Mouse (Mus musculus): ENCODE measurements around the gene Cyp2b19. TPM values are rescaled to one million over a fixed set of nuclear protein-coding genes. Genes with fewer than 3 reads are reported as not detected.
"Not testable (repeated sequence)": the region's sequence is repeated elsewhere in the genome, so short reads cannot be mapped to it uniquely, and the experiment has no call there.

Gene Cyp2b19
- polyA plus RNA-seq, 1 experiment from 2014 or later, result 0.82 TPM

DNA sequence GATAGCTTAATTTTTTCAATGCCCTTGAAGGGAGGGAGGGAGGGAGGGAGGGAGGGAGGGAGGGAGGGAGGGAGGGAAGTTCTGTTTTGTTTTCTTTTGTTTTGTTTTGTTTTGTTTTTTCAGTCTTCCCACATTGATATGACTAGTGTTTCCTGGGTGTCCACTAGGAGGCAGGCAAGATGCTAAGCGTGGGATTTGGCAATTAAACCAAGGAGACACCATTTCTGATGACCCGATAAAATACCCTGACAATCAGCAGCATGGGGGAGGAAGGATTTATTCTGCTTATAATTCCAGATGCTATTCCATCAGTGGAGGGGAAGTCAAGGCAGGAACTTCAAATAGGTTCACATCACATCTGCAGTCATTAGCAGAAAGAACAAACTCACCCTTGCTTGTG lies 20.9 kb downstream of the Cyp2b19 start:
- no peak overlapping the region for H3K27ac ChIP-seq (ENCODE audit: low read depth, low read length)
- H3K9me3 ChIP-seq (ENCODE audit: control insufficient read depth, low read length), result no peaks in the 10 kb centered on the region
- no peaks in the 10 kb centered on the region for H3K27me3 ChIP-seq (ENCODE audit: control insufficient read depth, insufficient read depth, low read length)
- no peak overlapping the region for H3K9ac ChIP-seq (replicated peaks; ENCODE audit: low read depth, low read length)
- no peaks in the 10 kb centered on the region for H3K36me3 ChIP-seq (ENCODE audit: control insufficient read depth, insufficient read depth, low read length)
- 43% methylated on average over 2 of the region's 2 CpGs for WGBS
- H3K4me3 ChIP-seq (ENCODE audit: low read depth, low read length), result no peak overlapping the region
- H3K4me1 ChIP-seq (ENCODE audit: control insufficient read depth, insufficient read depth, low read length), result no peaks in the 10 kb centered on the region
- no peak overlapping the region for H3K4me2 ChIP-seq (ENCODE audit: low read depth, low read length)
- ATAC-seq (ENCODE audit: low read depth), result no peak

DNA sequence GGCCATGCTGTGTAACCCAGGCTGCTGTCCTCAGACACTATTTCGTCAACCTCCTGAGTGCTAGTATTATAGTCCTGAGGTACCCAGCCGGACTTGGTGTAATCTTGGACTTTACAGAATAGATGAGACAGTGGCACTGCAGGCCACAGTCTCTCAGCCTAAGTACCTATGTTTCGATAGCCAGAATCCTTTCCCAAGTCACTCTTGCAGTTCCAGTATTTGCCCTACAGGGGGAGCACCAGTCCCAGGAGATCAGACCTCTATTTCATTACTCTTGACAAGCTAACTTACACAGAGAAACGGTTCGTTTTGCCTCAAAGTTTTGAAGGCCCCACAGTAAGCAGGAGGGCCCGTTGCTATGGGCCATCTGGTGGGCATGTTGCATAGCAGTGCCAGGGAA lies 21.5 kb downstream of the Cyp2b19 start:
- 37% methylated on average over 6 of the region's 6 CpGs for WGBS
- no peaks in the 10 kb centered on the region for H3K9me3 ChIP-seq (ENCODE audit: control insufficient read depth, low read length)
- H3K27ac ChIP-seq (ENCODE audit: low read depth, low read length), result no peak overlapping the region
- no peaks in the 10 kb centered on the region for H3K27me3 ChIP-seq (ENCODE audit: control insufficient read depth, insufficient read depth, low read length)
- H3K9ac ChIP-seq (replicated peaks; ENCODE audit: low read depth, low read length), result no peak overlapping the region
- no peak for ATAC-seq (ENCODE audit: low read depth)
- H3K36me3 ChIP-seq (ENCODE audit: control insufficient read depth, insufficient read depth, low read length), result no peaks in the 10 kb centered on the region
- H3K4me1 ChIP-seq (ENCODE audit: control insufficient read depth, insufficient read depth, low read length), result no peaks in the 10 kb centered on the region
- no peak overlapping the region for H3K4me3 ChIP-seq (ENCODE audit: low read depth, low read length)
- H3K4me2 ChIP-seq (ENCODE audit: low read depth, low read length), result no peak overlapping the region

- no peak overlapping the region; the same call in 1 of the 2 replicates for H3K4me2 ChIP-seq (ENCODE audit: low read depth, low read length)
- H3K4me3 ChIP-seq (ENCODE audit: low read depth, low read length), result no peak overlapping the region
- H3K36me3 ChIP-seq (ENCODE audit: control insufficient read depth, insufficient read depth, low read length), result no peaks in the 10 kb centered on the region
- H3K27me3 ChIP-seq (ENCODE audit: control insufficient read depth, insufficient read depth, low read length), result no peaks in the 10 kb centered on the region
- peak; percentile 71 for ATAC-seq (ENCODE audit: low read depth)
- H3K9me3 ChIP-seq (ENCODE audit: control insufficient read depth, low read length), result no peaks in the 10 kb centered on the region
- no peaks in the 10 kb centered on the region for H3K4me1 ChIP-seq (ENCODE audit: control insufficient read depth, insufficient read depth, low read length)
- no peak overlapping the region for H3K9ac ChIP-seq (replicated peaks; ENCODE audit: low read depth, low read length)
- 87% methylated on average over 5 of the region's 5 CpGs for WGBS
- H3K27ac ChIP-seq (ENCODE audit: low read depth, low read length), result no peak overlapping the region
Measured at GRCm38 (mm10) chr7:26779799-26780416, 23.0 kb downstream of the Cyp2b19 start.

GRCm38 (mm10) chr7:26780510-26780909 lies 23.6 kb downstream of the Cyp2b19 start:
- Histone ChIP-seq H3K36me3 (ENCODE audit: control insufficient read depth, insufficient read depth, low read length) (no peaks in the 10 kb centered on the region), H3K9me3 (ENCODE audit: control insufficient read depth, low read length) (no peaks in the 10 kb centered on the region), H3K4me3 (ENCODE audit: low read depth, low read length) (no peak overlapping the region), H3K27me3 (ENCODE audit: control insufficient read depth, insufficient read depth, low read length) (no peaks in the 10 kb centered on the region), H3K27ac (ENCODE audit: low read depth, low read length) (no peak overlapping the region), H3K9ac (replicated peaks; ENCODE audit: low read depth, low read length) (no peak overlapping the region), H3K4me2 (ENCODE audit: low read depth, low read length) (peak overlapping the region; percentile 21; the same call in 1 of the 2 replicates), H3K4me1 (ENCODE audit: control insufficient read depth, insufficient read depth, low read length) (no peaks in the 10 kb centered on the region)
- WGBS, result 6% methylated on average over 11 of the region's 11 CpGs
- peak; percentile 94 for ATAC-seq (ENCODE audit: low read depth)

DNA sequence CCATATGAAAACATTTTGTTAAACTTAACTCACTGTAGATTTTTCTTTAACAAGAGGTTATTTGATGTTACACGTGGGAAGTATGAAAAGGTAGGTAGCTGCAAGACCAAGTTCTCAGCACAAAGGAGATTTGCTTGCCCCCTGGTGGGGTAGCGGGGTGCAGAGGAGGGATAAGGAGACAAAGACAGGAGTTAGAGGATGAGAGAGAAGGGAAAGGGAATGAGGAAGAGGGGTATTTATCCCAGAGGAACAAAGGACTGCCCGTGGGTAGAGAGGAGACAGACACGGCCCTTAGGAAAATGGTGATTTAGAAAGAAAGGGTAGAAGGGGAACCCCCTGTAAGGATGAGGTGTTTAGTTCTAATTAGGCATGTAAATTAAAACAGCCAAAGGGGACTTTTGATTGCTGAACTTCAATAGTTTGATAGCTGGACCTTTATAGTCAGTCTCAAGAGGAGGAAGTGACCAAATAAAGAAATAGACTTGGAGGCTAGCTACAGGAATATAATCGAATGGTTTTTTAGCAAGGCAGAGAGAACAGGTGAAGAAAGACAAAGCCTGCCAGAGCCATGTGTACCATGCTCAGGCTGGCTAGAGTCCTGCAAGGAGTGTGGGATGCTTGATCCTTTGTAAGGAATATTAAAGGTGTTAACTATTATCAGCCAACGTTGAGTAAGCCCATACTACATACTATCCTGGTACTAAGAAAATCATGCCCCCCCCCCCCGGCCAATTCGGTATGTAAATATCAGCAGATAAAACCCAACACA lies 24.2 kb downstream of the Cyp2b19 start:
- Histone ChIP-seq H3K27me3 (ENCODE audit: control insufficient read depth, insufficient read depth, low read length) (no peaks in the 10 kb centered on the region), H3K36me3 (ENCODE audit: control insufficient read depth, insufficient read depth, low read length) (no peaks in the 10 kb centered on the region), H3K4me2 (ENCODE audit: low read depth, low read length) (peak overlapping the region; percentile 21; the same call in 1 of the 2 replicates), H3K9ac (replicated peaks; ENCODE audit: low read depth, low read length) (no peak overlapping the region), H3K27ac (ENCODE audit: low read depth, low read length) (no peak overlapping the region), H3K9me3 (ENCODE audit: control insufficient read depth, low read length) (no peaks in the 10 kb centered on the region), H3K4me1 (ENCODE audit: control insufficient read depth, insufficient read depth, low read length) (no peaks in the 10 kb centered on the region), H3K4me3 (ENCODE audit: low read depth, low read length) (no peak overlapping the region)
- ATAC-seq (ENCODE audit: low read depth), result peak; percentile 35; the same call in 1 of the 2 replicates
- WGBS, result 11% methylated on average over 8 of the region's 8 CpGs

DNA sequence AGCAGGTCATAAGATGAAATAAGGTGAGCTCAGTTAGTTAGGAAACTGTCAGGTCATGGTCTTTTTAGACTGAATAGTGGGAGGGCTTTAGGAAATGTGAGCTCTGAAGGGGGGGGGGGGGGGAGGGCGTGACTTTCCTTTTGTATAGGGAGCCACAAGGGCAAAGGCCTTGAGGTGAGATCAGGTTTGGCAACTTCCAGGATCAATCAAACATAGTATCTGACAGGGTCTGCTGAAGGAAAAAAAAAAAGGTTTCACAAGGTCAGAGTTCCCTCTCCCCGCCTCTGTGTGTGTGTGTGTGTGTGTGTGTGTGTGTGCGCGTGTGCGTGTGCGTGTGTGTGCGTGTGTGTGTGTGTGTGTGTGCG lies 24.8 kb downstream of the Cyp2b19 start:
- 30% methylated on average over 8 of the region's 8 CpGs for WGBS
- ATAC-seq (ENCODE audit: low read depth), result no peak
- no peak overlapping the region for H3K27ac ChIP-seq (ENCODE audit: low read depth, low read length)
- H3K27me3 ChIP-seq (ENCODE audit: control insufficient read depth, insufficient read depth, low read length), result no peaks in the 10 kb centered on the region
- no peaks in the 10 kb centered on the region for H3K36me3 ChIP-seq (ENCODE audit: control insufficient read depth, insufficient read depth, low read length)
- H3K9ac ChIP-seq (replicated peaks; ENCODE audit: low read depth, low read length), result no peak overlapping the region
- no peaks in the 10 kb centered on the region for H3K9me3 ChIP-seq (ENCODE audit: control insufficient read depth, low read length)
- no peak overlapping the region for H3K4me3 ChIP-seq (ENCODE audit: low read depth, low read length)
- H3K4me2 ChIP-seq (ENCODE audit: low read depth, low read length), result no peak overlapping the region
- no peaks in the 10 kb centered on the region for H3K4me1 ChIP-seq (ENCODE audit: control insufficient read depth, insufficient read depth, low read length)

- Histone ChIP-seq H3K4me3 (ENCODE audit: low read depth, low read length) (no peak overlapping the region), H3K27me3 (ENCODE audit: control insufficient read depth, insufficient read depth, low read length) (no peaks in the 10 kb centered on the region), H3K4me1 (ENCODE audit: control insufficient read depth, insufficient read depth, low read length) (no peaks in the 10 kb centered on the region), H3K27ac (ENCODE audit: low read depth, low read length) (no peak overlapping the region), H3K9ac (replicated peaks; ENCODE audit: low read depth, low read length) (no peak overlapping the region), H3K4me2 (ENCODE audit: low read depth, low read length) (no peak overlapping the region), H3K36me3 (ENCODE audit: control insufficient read depth, insufficient read depth, low read length) (no peaks in the 10 kb centered on the region), H3K9me3 (ENCODE audit: control insufficient read depth, low read length) (no peaks in the 10 kb centered on the region)
- no peak for ATAC-seq (ENCODE audit: low read depth)
- 84% methylated on average over 5 of the region's 5 CpGs for WGBS
Measured at GRCm38 (mm10) chr7:26783163-26783562, 26.2 kb downstream of the Cyp2b19 start.

GRCm38 (mm10) chr7:26786013-26786412 lies 29.1 kb downstream of the Cyp2b19 start:
- WGBS, result 50% methylated on average over 1 of the region's 1 CpGs
- H3K27me3 ChIP-seq (ENCODE audit: control insufficient read depth, insufficient read depth, low read length); H3K4me1 ChIP-seq (ENCODE audit: control insufficient read depth, insufficient read depth, low read length); ATAC-seq (ENCODE audit: low read depth); H3K4me3 ChIP-seq (ENCODE audit: low read depth, low read length); H3K9me3 ChIP-seq (ENCODE audit: control insufficient read depth, low read length); H3K27ac ChIP-seq (ENCODE audit: low read depth, low read length); H3K36me3 ChIP-seq (ENCODE audit: control insufficient read depth, insufficient read depth, low read length); H3K9ac ChIP-seq (replicated peaks; ENCODE audit: low read depth, low read length); H3K4me2 ChIP-seq (ENCODE audit: low read depth, low read length): not testable (repeated sequence)

- no peaks in the 10 kb centered on the region for H3K9me3 ChIP-seq (ENCODE audit: control insufficient read depth, low read length)
- ATAC-seq (ENCODE audit: low read depth), result no peak
- H3K27me3 ChIP-seq (ENCODE audit: control insufficient read depth, insufficient read depth, low read length), result no peaks in the 10 kb centered on the region
- H3K9ac ChIP-seq (replicated peaks; ENCODE audit: low read depth, low read length), result no peak overlapping the region
- no peak overlapping the region for H3K27ac ChIP-seq (ENCODE audit: low read depth, low read length)
- H3K4me1 ChIP-seq (ENCODE audit: control insufficient read depth, insufficient read depth, low read length), result no peaks in the 10 kb centered on the region
- H3K4me2 ChIP-seq (ENCODE audit: low read depth, low read length), result no peak overlapping the region
- no peak overlapping the region for H3K4me3 ChIP-seq (ENCODE audit: low read depth, low read length)
- 84% methylated on average over 6 of the region's 6 CpGs for WGBS
- H3K36me3 ChIP-seq (ENCODE audit: control insufficient read depth, insufficient read depth, low read length), result no peaks in the 10 kb centered on the region
Measured at GRCm38 (mm10) chr7:26789984-26790383, 33.0 kb downstream of the Cyp2b19 start.
